Mouse (Mus musculus): Measurements from ENCODE around the gene Hist1h2bb. TPM values are rescaled to one million over a fixed set of nuclear protein-coding genes. Genes with fewer than 3 reads are reported as not detected.

Gene Hist1h2bb
- polyA plus RNA-seq, 1 experiment from 2014 or later, result 2.1 TPM

DNA sequence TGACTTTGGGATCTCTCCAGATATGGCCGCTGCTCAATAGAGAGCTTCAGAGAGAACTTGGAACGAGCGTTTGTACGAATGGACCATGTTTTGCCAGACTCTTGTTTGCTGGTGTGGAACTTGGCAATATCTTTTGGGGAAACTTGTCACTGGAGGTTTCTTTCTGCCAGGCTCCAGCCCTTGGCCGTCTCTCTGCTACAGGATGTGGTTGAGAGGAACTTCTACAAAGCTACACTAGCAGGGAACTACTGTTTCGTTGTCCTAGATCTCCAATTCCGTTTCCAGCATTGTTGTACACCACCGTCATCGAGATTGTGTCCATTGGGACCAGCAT is 17.4 kb upstream of the Hist1h2bb start:
- Histone ChIP-seq H3K4me2 (replicated peaks) (no peak overlapping the region), H3K9ac (no peak overlapping the region), H3K27me3 (no peaks in the 10 kb centered on the region), H3K27ac (replicated peaks) (no peak overlapping the region), H3K9me3 (replicated peaks) (no peaks in the 10 kb centered on the region), H3K4me1 (no peaks in the 10 kb centered on the region), H3K36me3 (no peaks in the 10 kb centered on the region), H3K4me3 (replicated peaks) (no peak overlapping the region)
- ATAC-seq (ENCODE audit: insufficient number of reproducible peaks, low FRiP score, low TSS enrichment, low read depth), result no peak
- WGBS, result 91% methylated on average over 9 of the region's 9 CpGs

DNA sequence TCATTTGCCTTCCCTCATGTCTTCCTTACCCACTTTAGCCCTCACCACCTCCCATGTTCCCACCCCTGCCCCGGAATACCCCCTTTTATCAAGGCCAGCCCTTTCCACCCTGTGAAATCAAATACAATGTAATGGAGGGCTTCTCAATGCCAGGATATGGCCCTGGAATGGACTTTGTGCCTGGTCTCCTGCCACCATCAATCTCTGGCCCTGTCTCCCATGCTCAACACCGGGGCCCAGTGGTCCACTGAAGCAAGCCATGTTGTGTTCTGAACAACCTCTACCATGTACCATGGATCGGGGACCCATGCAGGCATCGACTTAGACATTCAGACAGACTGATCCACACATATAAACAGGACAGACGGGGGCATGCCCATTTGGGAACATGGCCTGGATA is 16.8 kb upstream of the Hist1h2bb start:
- Histone ChIP-seq H3K4me3 (replicated peaks) (no peak overlapping the region), H3K36me3 (no peaks in the 10 kb centered on the region), H3K9me3 (replicated peaks) (no peaks in the 10 kb centered on the region), H3K27ac (replicated peaks) (no peak overlapping the region), H3K4me2 (replicated peaks) (no peak overlapping the region), H3K4me1 (no peaks in the 10 kb centered on the region), H3K9ac (no peak overlapping the region), H3K27me3 (no peaks in the 10 kb centered on the region)
- 91% methylated on average over 5 of the region's 5 CpGs for WGBS
- ATAC-seq (ENCODE audit: insufficient number of reproducible peaks, low FRiP score, low TSS enrichment, low read depth), result no peak

DNA sequence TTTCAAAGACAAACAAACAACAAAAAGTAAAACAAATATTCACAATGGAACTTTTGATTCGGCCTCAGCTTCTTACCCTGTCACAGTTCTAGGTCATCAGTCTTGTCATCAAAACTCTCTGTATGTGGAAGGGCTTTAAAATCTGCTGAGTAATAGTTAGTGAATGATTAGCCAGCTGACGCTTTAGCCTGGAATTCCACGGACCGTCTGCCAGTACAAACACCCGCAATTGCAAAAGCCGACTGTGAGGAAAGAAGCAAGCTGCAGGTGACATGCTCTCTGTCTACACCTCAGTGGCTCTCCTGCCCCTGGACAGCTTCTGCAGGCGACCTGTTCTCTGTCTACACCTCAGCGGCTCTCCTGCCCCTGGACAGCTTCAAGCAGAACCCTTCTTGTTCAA is 16.1 kb upstream of the Hist1h2bb start:
- WGBS, result 43% methylated on average over 8 of the region's 8 CpGs
- Histone ChIP-seq H3K27me3 (no peaks in the 10 kb centered on the region), H3K4me3 (replicated peaks) (no peak overlapping the region), H3K36me3 (no peaks in the 10 kb centered on the region), H3K9me3 (replicated peaks) (no peaks in the 10 kb centered on the region), H3K4me1 (no peaks in the 10 kb centered on the region), H3K27ac (replicated peaks) (no peak overlapping the region), H3K9ac (no peak overlapping the region), H3K4me2 (replicated peaks) (no peak overlapping the region)
- no peak for ATAC-seq (ENCODE audit: insufficient number of reproducible peaks, low FRiP score, low TSS enrichment, low read depth)

DNA sequence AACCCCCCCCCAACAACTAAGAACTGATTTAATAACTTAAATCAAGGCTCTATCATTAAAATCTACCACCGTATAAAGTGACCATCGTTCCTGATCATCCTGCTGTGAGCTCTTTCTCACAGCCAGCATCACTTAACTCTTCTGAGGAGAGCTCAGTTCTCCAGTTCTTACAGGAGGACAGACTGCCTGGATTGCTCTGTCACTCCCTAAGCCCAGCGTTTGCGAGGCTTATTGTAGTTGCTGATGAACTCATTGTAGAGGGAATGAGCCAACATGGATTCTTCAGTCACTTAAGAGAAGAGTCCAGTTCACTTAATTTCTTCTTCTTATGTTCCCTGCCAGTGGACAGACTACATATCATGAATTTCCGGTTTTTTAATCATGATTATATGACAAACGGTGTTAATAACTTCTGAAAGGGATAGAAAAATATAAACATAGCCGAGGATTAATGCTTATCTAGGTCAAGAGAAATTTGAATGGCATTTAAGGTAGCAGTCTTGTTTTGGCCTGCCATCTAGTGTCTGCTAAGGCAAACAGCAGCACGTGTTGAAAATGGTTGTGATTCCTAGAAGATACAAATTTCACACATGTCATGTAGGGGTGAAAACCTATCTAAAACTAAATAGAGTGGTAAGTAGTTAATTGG is 14.3 kb upstream of the Hist1h2bb start:
- H3K9ac ChIP-seq, result no peak overlapping the region
- WGBS, result 22% methylated on average over 8 of the region's 8 CpGs
- no peak overlapping the region for H3K4me3 ChIP-seq (replicated peaks)
- no peak overlapping the region for H3K27ac ChIP-seq (replicated peaks)
- H3K9me3 ChIP-seq (replicated peaks), result no peaks in the 10 kb centered on the region
- no peaks in the 10 kb centered on the region for H3K4me1 ChIP-seq
- no peaks in the 10 kb centered on the region for H3K27me3 ChIP-seq
- H3K4me2 ChIP-seq (replicated peaks), result no peak overlapping the region
- no peaks in the 10 kb centered on the region for H3K36me3 ChIP-seq
- no peak for ATAC-seq (ENCODE audit: insufficient number of reproducible peaks, low FRiP score, low TSS enrichment, low read depth)

DNA sequence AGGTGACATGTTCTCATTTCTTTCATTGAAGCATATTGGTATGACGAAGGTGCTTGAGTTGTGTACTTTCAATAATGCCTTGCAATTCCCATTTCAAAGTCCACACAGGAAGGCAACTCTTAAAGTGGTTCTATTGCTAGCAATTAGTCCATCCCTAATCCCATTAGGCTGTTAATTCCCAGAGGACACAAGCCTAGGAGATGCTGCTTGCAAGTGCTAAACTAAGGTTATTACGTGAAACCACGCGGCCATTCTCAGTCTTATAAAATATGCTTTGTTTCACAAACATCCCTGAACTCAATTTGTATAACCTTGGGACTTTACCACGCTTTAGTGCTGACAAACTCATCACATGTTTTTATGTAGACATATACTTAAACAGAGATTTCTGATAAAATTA is 9.4 kb upstream of the Hist1h2bb start:
- peaks cover 13% of the 10 kb centered on the region; the same call in 1 of the 2 replicates for H3K4me1 ChIP-seq
- H3K36me3 ChIP-seq, result no peaks in the 10 kb centered on the region
- no peak overlapping the region for H3K27ac ChIP-seq (replicated peaks)
- no peak for ATAC-seq (ENCODE audit: insufficient number of reproducible peaks, low FRiP score, low TSS enrichment, low read depth)
- H3K4me3 ChIP-seq (replicated peaks), result no peak overlapping the region
- WGBS, result 84% methylated on average over 5 of the region's 5 CpGs
- no peak overlapping the region for H3K9ac ChIP-seq
- H3K9me3 ChIP-seq (replicated peaks), result no peaks in the 10 kb centered on the region
- no peaks in the 10 kb centered on the region for H3K27me3 ChIP-seq
- no peak overlapping the region for H3K4me2 ChIP-seq (replicated peaks)

DNA sequence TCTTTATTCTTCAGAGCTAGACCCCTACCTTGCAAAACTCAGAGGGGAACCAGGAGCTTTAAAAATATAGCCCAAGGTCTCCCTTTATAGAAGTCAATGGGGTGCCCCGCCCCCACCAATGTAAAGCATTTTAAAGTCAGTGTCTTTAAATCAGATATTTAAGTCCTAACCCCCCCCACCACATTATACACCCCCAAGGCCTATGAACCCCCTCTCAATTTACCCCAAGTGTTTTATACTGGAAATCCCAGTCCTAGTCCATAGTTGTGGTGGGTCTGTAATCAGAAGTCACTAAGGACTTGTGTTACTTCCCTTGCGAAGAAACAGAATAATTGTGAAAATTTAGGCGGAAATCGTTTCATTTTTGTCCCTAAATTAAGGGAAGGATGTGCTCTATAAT is 8.5 kb upstream of the Hist1h2bb start:
- Histone ChIP-seq H3K4me2 (replicated peaks) (peak overlapping the region; percentile 96), H3K36me3 (no peaks in the 10 kb centered on the region), H3K27ac (replicated peaks) (peak overlapping the region; percentile 98), H3K4me3 (replicated peaks) (peak overlapping the region; percentile 61), H3K9ac (no peak overlapping the region), H3K27me3 (no peaks in the 10 kb centered on the region), H3K4me1 (peaks cover 13% of the 10 kb centered on the region; the same call in 1 of the 2 replicates), H3K9me3 (replicated peaks) (no peaks in the 10 kb centered on the region)
- WGBS, result 20% methylated on average over 4 of the region's 4 CpGs
- no peak for ATAC-seq (ENCODE audit: insufficient number of reproducible peaks, low FRiP score, low TSS enrichment, low read depth)

DNA sequence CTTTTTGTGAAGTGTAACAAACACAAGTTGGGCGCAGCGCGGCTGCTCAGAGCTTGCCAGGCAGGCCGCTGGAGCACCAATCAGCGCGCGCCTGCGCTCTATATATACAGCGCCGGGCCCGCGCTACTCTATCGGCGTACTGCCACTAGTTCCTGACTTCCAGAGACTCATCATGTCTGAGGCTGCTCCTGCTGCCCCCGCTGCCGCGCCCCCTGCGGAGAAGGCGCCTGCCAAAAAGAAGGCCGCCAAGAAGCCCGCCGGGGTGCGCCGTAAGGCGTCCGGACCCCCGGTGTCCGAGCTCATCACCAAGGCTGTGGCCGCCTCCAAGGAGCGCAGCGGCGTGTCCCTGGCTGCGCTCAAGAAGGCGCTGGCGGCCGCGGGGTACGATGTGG is 7.9 kb upstream of the Hist1h2bb start, which contains the start of gene Hist1h1c:
Hist1h1c (plus strand) TSS at position 132 of the 392 bp plus-strand sequence.
- Histone ChIP-seq H3K4me3 (replicated peaks) (peak within 1 kb of the TSS; percentile 61), H3K27ac (replicated peaks) (peak within 1 kb of the TSS; percentile 98), H3K9me3 (replicated peaks) (no peaks in the 10 kb centered on the region), H3K27me3 (no peaks in the 10 kb centered on the region), H3K36me3 (no peaks in the 10 kb centered on the region), H3K4me2 (replicated peaks) (peak within 1 kb of the TSS; percentile 96), H3K9ac (peak within 1 kb of the TSS; percentile 56), H3K4me1 (peaks cover 13% of the 10 kb centered on the region; the same call in 1 of the 2 replicates)
- WGBS, result 0% methylated on average over 38 of the region's 38 CpGs
- ATAC-seq (ENCODE audit: insufficient number of reproducible peaks, low FRiP score, low TSS enrichment, low read depth), result peak; percentile 94

DNA sequence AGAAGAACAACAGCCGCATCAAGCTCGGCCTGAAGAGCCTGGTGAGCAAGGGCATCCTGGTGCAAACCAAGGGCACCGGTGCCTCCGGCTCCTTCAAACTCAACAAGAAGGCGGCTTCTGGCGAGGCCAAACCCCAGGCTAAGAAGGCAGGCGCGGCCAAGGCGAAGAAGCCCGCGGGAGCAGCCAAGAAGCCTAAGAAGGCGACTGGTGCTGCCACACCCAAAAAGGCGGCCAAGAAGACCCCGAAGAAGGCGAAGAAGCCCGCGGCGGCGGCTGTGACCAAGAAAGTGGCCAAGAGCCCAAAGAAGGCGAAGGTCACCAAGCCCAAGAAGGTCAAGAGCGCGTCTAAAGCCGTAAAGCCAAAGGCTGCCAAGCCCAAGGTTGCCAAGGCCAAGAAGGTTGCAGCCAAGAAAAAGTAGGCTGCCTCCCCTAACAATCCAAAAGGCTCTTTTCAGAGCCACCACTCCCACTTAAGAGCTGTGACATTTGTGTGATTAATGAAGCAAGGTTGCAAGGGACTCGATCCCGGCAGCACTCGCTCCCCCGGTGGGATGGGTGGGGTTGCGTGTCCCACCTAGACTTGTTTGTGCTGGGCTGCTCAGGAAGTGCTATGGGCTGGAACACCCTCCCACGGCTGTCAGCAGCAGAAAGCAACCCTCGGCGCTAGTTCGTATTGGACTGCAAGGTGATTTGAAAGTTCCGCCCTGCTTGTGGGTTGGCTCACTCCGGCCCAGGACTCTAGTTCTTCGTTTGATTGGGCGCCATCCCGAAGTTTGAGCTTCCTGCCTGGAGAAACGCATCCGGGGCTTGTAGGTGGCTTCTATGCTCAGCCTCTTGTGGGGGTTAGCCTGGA is 7.2 kb upstream of the Hist1h2bb start:
- peak overlapping the region; percentile 56 for H3K9ac ChIP-seq
- peak overlapping the region; percentile 96 for H3K4me2 ChIP-seq (replicated peaks)
- H3K4me3 ChIP-seq (replicated peaks), result peak overlapping the region; percentile 61
- no peaks in the 10 kb centered on the region for H3K9me3 ChIP-seq (replicated peaks)
- H3K27ac ChIP-seq (replicated peaks), result peak overlapping the region; percentile 98
- ATAC-seq (ENCODE audit: insufficient number of reproducible peaks, low FRiP score, low TSS enrichment, low read depth), result peak; percentile 90
- no peaks in the 10 kb centered on the region for H3K27me3 ChIP-seq
- no peaks in the 10 kb centered on the region for H3K36me3 ChIP-seq
- peaks cover 13% of the 10 kb centered on the region; the same call in 1 of the 2 replicates for H3K4me1 ChIP-seq
- 0% methylated on average over 39 of the region's 39 CpGs for WGBS

DNA sequence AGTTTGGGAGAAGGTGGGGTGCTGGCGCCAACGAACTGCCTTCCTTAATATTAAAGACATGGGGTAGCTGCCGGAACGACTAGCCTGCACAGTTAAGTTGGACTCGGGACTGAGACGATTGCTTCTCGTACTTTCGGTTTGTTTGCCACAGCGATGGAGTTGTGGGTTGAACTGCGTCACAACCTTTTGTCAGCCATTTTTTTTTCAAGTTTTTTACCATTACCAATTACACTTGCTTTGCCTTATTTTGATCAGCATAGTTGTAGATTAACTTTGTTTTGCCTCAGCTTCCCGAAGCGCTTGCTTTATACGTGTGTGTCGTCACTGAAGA is 6.6 kb upstream of the Hist1h2bb start:
- Histone ChIP-seq H3K4me1 (peaks cover 13% of the 10 kb centered on the region; the same call in 1 of the 2 replicates), H3K4me3 (replicated peaks) (peak overlapping the region; percentile 61), H3K27ac (replicated peaks) (peak overlapping the region; percentile 98), H3K9ac (peak overlapping the region; percentile 56), H3K27me3 (no peaks in the 10 kb centered on the region), H3K4me2 (replicated peaks) (peak overlapping the region; percentile 96), H3K9me3 (replicated peaks) (no peaks in the 10 kb centered on the region), H3K36me3 (no peaks in the 10 kb centered on the region)
- no peak; the same call in 1 of the 2 replicates for ATAC-seq (ENCODE audit: insufficient number of reproducible peaks, low FRiP score, low TSS enrichment, low read depth)
- WGBS, result under 1% methylated on average over 14 of the region's 14 CpGs

DNA sequence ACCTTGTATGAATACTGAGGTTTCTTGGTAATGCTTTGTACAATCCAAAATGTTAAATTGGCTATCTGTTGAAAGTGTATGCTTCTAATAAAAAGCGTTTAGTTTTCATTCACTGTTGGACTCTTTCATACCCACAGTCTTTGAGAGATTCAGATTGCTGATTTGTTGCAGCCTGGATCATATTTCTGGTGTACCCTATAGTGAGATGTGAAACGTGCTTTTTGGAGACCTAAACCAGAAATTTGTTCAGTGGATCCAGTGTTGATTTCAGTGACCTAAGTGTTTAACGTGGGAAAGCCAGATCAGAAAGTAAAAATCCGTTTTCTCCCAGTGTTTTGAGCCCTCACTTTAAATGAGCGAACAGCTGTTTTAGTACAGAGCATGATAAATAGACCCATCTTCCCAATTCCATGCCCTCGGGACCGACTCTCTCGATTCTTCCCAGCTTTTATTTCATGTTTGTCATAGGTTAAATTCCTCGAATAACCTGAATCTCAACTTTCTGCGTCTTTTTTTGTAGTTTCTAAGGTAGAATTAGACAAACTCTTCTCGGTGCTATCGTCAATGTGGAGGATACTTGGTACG is 6.2 kb upstream of the Hist1h2bb start:
- ATAC-seq (ENCODE audit: insufficient number of reproducible peaks, low FRiP score, low TSS enrichment, low read depth), result no peak
- H3K4me1 ChIP-seq, result peaks cover 13% of the 10 kb centered on the region; the same call in 1 of the 2 replicates
- peak overlapping the region; percentile 61 for H3K4me3 ChIP-seq (replicated peaks)
- peak overlapping the region; percentile 98 for H3K27ac ChIP-seq (replicated peaks)
- WGBS, result 19% methylated on average over 13 of the region's 13 CpGs
- peak overlapping the region; percentile 56 for H3K9ac ChIP-seq
- H3K36me3 ChIP-seq, result no peaks in the 10 kb centered on the region
- no peaks in the 10 kb centered on the region for H3K9me3 ChIP-seq (replicated peaks)
- H3K27me3 ChIP-seq, result no peaks in the 10 kb centered on the region
- H3K4me2 ChIP-seq (replicated peaks), result peak overlapping the region; percentile 96

DNA sequence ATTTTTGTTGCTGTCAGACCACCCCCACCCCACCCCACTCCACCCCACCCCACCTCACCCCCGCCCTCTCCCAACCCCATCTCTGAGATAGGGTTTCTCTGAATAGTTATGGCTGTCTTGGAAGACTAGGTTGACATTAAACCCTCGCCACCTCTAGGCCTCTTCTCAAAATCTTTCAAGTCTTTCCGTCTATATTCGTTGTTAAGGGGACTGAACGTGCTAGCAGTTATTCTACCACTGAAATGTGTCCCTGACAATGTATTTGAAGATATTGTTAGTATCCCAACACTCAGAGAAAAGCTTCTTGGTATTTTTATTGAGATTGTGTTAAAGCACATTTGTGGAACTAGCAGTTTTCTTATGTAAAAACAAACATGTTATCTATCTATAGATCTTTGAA is 5.6 kb upstream of the Hist1h2bb start:
- H3K4me1 ChIP-seq, result peaks cover 13% of the 10 kb centered on the region; the same call in 1 of the 2 replicates
- no peak overlapping the region for H3K27ac ChIP-seq (replicated peaks)
- no peaks in the 10 kb centered on the region for H3K27me3 ChIP-seq
- H3K9me3 ChIP-seq (replicated peaks), result no peaks in the 10 kb centered on the region
- no peak overlapping the region for H3K4me3 ChIP-seq (replicated peaks)
- ATAC-seq (ENCODE audit: insufficient number of reproducible peaks, low FRiP score, low TSS enrichment, low read depth), result no peak
- H3K4me2 ChIP-seq (replicated peaks), result peak overlapping the region; percentile 96
- no peaks in the 10 kb centered on the region for H3K36me3 ChIP-seq
- no peak overlapping the region for H3K9ac ChIP-seq
- 57% methylated on average over 5 of the region's 5 CpGs for WGBS
